Mouse (Mus musculus) induced T-regulatory cell, adult 2 months (primary cell): ENCODE measurements around the gene Eepd1.

ENCODE experiments used
- DNase-seq: peaks from one replicate; pipeline ENCODE4 v3.0.0-alpha.2; 2012; ENCODE audit warnings: low read depth

The Eepd1 gene

DNA sequence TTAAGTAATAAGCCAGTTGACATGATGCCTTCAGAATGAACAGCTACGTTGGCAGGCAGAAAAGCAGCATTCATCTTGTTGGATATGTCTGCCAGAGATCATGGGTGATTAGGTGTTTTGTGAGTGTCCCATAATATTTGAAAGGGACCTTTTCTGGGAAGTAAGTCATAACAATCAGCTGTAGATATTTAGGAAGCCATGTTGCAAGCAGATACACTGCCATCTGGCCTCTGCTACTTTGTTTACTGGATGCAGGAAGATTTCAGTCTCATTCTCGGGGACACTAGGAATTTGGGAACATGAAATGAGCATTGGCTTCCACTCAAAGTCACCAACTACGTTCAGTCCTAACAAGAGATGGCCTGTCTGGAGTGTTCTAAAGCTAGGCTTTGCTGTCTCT, 54.1 kb downstream of the Eepd1 start:
- no peak for DNase-seq

DNA sequence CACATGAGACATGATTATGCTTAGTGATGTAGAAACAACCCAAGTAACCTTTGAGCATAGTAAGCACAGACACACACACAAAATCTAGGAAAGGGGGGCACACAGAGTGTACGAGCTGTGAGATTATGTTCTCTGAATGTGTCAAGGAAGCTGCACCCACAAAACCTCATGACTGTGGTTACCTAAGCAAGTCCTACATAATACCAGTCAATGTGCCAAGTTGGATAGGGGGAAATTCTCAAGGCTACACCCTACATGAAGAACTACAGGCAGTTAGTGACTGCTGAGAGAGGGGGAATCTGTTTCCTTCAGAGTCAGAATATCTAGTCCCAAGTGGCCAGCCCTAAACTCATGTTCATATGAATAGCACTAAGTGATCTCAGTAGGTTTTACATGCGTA, 58.1 kb downstream of the Eepd1 start:
- no peak for DNase-seq

DNA sequence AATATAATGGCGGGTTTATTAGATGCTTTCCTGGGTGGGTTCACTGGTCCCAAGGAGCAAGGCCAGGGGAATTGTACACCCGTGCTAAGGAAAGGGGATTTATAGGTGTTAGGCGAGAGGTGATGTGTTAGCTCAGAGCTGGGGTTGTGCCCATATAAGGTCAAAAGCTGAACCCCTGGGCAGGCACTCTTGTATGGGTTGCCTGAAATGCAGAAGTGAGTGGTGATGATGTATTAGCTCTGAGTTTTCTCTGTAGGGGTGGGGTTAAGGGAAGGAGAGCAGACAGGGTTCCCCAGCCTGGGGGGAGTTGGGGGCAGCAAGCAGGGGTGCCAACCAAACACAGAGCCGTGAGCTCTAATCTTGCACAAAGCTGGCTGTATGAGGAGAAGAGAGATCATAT, 60.0 kb downstream of the Eepd1 start:
- no peak for DNase-seq

DNA sequence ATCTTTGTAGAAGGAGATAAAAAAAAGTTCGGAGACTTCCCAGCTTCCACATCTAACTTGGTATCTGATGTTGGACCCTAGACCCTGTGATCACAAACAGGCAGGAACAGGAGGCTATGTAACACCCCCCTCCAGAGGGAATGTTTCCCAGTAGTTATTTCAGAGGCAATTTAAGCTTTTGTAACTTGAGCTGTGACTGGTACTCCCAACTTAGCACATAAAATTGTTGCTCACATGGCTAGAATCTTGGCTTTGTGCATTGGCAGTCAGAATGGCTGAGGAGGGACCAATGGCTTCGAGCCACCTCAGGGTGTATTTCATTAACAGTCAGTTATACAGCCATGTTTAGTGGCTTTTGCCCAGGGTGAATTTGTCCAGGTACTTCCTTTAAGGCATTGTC, 63.9 kb downstream of the Eepd1 start:
- DNase-seq: no peak

DNA sequence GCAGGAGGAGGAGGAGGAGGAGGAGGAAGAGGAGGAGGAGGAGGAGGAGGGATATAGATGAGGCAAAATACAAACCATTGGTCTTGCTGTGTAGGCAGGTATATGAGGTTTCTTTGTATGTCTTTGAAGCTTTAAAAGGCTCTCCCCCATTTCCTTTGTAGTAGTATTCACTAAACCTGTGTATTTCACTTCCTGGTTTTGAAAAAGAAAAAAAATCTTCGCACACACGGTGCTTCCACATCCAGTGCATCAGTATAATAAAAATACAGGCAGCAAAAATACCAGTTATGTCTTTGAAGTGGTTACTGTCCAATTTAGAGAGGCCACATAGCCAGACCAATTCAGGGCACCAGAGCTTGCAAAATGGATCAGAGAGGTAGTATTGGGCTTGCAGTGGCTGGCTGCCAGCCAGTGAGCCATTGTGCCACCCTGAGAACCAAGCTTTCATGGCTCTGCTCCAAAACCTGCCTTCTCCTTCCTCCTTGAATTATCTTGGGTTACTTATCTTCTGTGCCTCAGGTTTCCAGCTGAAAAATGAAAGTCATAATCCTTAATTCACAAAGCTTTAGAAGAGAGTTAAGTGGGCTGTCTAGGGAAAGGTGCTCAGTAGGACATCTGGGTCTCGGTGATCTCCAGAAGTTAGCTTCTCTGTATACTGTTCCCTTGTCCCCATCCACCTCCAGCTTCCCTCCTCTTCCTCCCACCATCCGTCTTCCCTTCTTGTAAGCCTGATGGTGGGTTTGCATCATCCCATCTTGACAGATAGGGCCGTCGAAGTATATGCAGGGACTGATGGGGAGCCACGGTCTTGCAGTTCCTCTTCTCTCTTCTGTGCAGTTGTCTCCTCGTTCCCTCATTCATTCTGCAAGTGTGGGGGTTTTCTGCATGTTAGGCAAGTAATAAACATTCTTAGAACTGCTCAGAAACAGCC, 68.0 kb downstream of the Eepd1 start:
- DNase-seq: no peak

DNA sequence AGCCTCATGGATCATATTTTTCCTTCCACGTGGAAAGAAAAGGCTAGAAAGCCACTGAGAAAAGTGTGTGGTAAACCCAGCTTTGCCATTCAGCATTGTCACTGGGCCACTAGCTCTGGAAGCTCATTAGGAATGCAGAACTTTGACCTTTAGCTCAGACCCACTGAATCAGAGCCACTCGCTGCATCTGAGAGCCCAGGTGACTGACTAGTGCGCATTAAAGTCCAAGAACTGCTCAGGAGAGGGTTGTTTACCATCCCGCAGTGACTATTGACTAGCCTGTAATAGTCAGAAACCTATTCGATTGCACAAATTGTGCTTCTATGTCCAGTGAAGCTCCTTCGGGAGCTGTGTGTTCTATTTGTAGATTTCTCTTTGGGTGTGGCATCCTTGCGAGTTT, 68.8 kb downstream of the Eepd1 start:
- no peak for DNase-seq

DNA sequence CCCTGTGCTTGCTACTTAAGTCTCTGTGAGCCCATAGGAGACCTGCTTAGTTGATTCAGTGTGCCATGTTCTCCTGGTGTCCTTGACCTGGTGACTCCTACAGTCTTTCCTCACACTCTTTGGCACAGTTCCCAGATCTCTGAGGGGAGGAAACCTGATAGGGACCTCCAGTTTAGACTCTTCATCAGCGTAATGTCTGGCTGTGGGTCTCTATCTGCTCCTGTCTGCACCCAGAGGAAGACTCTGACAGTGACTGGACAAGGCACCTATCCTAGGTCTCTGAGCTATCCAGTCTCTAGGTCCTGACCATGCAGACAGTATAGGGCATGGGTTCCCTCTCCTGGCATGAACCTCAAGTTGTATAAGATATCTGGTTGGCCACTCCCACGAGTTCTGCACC, 71.2 kb downstream of the Eepd1 start:
- DNase-seq: no peak

DNA sequence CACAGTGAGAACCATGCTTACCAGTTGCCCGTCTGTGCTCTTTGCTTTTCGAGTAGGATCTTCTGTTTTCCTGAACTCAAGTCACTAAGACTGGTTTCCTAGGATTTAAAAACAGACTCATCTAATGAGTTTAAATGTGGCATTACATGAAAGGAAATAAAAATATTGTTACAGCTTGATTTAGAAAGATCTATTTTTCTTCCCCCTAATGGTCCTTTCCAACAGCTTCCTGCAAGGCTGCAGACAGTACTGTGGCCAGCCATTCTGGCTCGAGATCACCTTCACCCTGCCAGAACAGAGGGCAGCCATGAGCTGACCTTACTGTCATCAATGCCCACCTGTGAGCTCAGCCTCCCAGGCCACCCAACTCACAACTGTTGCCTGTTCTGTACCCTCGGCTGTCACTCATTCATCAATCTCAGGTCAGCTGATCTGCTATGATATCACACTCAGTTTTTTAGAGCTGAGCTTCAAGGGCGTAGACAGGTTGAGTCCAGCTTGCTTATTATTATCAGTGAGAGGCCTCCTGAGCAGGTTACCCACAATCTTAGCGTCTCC, 73.0 kb downstream of the Eepd1 start:
- no peak for DNase-seq

DNA sequence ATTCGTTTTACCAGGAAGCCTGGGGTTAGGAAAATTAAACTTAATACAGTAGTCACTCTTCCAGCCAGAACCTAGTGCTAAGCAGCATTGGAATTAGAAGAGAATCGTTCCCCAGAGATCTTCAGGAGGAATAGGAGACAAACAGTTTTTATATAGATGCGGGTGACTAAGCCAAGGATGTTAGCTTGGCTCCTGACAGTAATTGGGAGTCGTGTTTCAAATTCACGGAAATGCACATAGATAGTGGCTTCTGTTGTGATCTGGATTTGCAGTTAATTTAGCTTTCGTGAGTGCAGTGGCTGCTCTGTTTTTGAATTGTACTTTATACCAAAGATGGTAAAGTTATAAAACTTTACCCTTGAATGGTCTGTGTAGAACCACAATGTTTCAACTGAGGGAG, 73.9 kb downstream of the Eepd1 start:
- no peak for DNase-seq

DNA sequence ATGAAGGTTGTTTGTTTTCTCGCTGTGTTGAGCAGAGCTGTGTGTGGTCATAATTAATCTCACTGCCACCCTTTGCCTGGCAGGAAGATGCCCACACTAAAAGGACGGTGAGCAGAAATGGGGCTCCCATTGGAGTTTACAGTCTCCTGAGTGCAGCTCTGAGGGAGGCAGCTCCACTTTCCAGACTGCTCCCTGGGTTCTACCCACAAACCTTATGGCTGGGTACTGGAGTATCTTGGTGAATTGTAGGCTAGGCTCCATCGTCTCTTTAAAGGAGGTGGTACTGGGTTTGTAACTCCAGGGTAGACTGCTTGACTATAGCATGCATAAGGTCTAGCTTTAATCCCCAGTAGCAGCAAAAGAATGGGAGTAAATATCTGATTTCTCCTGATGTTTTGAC, 74.7 kb downstream of the Eepd1 start:
- no peak for DNase-seq

DNA sequence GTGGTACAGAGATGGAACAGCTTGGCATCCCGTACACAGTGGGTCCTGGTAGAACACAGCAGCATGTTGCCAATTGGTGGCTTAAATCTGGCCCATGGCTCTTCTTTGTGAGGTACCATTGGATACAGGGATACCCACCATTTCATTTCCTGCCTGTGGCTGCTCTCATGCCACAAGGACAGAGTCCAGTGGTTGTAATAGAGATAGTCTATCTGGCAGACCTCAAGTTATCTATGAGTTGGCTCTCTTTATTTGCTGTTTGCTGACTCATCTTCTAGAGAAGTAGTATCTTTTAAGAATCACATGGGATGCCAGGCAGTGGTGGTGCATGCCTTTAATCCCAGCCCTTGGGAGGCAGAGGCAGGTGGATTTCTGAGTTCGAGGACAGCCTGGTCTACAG, 76.0 kb downstream of the Eepd1 start:
- no peak for DNase-seq

DNA sequence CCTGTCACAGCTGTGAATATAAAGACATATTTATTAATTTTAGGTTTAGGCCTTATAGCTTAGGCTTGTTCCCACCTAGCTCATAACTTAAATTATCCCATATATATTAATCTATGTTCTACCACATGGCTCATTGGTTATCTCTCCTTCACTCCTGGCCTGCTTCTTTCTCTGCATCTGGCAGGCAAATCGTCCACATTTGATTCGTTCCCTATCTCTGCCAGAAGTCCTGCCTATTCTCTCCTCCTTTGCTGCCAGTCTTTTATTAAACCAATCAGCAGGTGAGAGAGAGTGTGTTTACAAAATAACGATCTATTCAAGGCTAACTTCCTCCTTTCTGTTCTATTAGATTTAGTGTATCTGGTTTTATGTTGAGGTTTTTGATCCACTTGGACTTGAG, 77.5 kb downstream of the Eepd1 start:
- DNase-seq: no peak

DNA sequence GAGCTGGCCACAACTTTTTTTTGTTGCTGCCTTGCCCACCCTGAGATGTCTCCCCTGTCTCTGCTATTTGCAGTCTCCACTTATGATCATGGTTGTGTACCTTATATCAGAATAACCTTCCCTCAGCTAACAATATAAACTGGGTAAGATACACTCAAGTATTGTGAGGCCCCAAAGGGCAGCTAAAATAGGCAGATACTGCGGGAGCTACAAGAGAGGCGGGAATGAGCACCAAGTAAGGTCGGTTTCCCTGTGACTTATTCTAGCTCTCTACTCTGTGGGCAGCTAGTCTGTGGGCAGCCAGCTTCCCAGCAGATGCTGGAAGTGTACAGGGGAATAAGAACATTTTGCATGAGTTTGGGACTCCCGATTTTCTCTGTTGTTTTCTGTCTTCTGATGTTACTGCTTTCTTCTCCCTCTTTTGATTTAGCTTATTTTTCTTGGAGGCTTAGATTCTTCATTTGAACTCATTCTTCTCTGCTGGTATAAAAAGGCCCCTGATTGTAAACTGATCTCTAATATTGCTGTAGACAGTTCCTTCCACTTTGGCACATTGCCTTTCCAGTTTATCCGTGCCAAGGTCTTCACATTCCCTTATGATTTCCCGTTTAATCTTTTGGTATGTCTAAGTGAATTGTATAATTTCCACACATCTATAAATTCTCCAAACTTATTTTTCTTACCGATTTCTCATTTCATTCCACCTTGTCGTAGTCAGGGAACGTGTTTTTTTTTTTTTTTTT, 78.8 kb downstream of the Eepd1 start:
- no peak for DNase-seq

DNA sequence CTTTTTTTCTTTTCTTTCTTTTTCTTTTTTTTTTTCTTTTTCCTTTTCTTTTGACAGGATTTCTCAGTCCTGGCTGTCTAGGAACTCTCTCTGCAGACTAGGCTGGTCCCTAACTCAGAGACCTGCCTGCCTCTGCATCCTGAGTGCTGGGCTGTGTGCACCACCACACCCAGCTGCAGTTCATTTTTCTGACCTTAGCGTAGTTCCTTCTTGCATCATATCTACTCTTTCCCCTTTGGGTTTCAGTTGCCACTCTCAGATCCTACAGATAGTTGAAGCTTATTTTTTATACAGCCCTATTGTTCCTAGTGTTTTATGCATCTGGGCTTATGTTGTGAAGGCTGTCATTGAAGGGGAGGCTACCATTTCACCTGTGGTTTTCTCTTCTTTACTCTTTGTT, 79.8 kb downstream of the Eepd1 start:
- no peak for DNase-seq

DNA sequence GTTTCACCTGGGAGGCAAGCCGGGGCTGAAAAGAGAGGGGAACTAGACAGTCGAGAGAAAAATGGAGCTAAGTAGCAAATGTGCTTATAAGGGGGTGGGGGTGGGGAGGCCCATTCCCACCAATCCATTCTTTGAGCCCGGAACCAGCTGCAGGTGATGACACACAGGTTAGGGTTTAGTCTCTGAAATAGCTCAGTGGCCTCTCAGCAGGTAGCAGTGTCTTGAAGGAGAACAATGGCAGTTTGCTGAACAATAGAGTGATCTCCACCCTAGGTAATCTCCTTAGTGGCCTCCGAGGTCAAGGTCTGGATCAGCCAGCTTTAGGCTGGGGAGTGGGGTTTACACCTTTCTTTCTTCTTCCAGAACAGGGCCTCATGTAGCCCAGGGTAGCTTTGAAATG, 82.5 kb downstream of the Eepd1 start:
- no peak for DNase-seq

DNA sequence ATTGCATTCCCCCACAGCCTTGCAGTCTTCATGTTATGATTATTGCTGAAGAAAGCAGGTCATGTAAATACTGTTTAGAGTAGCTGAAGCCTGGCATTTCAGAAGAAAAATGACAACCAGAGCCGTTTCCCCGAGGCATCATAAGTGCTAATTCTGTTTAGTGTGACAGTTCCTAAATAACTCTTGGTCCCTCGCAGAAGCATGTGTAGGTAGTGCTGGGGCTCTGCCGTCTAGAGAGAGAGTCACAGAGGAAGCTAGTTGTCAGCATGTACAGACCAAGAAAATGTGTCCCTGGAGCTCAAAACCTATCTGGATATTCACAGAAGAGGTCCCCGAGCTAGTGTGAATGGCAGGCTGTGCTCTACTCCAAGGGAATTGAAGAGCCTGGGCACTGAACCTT, 85.7 kb downstream of the Eepd1 start:
- DNase-seq: no peak

DNA sequence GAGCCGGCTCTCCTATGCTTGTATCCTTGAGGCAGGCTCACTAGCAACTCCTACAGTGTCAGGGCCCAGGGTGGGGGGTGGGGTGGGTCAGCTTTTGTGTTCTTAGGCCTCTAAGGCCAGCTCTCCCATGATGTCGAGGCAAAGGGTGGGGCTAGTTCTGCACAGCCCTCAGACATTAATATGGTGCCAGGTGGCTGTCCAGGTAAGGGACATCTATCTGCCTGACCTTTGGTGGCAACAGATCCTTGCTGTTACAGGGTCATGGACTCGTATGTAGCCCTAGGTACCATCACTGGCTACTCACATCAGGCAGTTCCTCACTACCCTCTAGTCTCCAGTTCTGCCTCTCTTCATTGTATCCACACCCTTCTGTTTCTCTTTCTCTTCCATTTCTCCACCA, 87.4 kb downstream of the Eepd1 start:
- no peak for DNase-seq

DNA sequence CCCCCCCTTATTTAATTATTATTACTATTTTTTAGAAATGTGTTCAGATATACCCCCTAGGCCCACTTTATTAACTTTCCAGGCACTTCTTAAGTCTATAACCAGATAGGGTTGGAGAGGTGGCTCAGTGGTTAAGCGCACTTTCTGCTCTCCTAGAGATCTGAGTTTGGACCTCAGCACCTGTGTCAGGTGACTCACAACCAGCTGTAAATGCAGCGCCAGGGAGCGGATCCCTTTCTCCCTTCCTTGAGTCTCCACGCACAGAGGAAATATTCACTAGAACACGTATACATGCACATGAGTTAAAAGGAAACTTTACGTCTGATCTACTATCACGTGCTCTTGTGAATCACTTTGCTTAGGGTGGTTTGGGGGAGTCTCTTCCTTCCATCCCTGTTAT, 88.7 kb downstream of the Eepd1 start:
- DNase-seq: no peak

DNA sequence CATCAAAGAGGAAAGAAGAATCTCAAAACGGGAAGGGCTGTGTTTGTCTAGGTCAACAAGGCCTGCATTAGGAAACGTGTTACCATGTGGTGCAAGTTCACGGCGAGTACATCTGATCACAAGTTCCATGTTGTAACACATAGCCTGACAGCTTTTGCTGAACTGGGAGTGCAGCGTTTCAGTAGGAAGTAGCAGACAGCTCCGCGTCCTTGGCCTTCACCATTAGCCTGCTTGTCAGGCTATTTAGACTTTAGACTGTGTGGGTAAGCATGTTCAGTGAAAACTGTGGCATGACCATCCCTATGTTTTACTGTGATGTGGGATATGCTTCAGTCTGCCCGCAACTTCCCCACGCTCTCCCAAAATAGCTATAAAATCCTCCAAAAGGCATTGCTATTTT, 89.1 kb downstream of the Eepd1 start:
- DNase-seq: no peak

DNA sequence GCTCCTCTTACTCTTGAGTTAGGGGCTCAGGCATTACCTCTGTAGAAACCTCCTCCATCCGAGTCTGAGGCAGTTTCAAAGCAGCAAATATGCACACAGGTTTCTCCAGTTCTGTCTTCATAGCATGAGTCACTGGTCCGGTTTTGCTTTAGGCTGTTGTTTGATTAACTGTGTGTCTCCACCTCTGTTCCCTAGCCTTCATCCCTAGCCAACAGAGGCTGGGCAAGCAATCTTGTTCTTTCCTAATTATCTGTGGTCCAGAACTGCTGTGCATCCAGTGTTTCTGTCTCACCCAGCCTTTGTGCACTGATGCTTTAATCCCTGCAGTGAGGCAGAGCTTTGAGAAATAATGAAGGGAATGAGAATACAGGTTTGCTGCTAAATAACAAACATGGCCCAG, 90.0 kb downstream of the Eepd1 start:
- DNase-seq: no peak

DNA sequence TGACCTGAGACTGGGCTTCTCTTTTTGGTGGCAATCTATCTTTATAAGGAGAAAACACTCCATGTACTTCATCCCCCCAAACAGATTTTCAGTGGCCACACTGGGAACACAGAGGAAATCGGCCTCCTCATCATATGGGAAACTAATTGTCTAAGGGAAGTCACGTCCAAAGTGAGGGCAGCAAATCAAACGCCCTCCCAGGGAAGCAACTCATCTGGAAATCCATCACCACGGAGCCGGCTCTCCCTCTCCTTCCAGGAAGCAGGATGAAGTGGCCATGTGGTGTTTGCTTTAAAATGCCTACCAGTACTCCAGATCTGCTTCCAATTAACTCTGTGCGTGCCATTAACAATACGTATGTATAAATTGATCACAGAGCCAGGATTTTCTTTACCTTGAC, 92.4 kb downstream of the Eepd1 start:
- DNase-seq: no peak

DNA sequence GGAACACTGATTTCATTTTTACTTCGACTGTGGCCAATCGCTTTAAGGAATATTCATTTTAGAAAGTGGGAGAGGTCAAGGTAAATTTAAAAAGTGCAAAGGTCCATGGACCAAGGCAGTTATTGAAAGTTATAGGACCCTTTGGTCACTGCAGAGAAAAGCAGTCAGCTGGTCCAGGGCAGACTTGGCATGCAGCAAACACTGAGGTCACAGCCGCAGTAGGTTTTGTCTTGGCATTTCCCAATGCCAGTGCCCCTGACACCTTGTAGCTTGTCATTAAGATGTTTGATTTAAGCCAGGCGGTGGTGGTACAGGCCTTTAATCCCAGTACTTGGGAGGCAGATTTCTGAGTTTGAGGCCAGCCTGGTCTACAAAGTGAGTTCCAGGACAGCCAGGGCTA, 92.8 kb downstream of the Eepd1 start:
- no peak for DNase-seq
